Mouse (Mus musculus): ENCODE results near the gene Ghrl. TPM values are rescaled to one million over a fixed set of nuclear protein-coding genes. Genes with fewer than 3 reads are reported as not detected.

Ghrl gene
- 0.72 TPM in 1 of 2 replicates, not detected in the other for polyA plus RNA-seq (2015; fragmentation: Nextera tagmentation; extraction: Ambion mirVana)

- Histone ChIP-seq H3K4me1 (no peaks in the 10 kb centered on the region), H3K27me3 (no peaks in the 10 kb centered on the region), H3K9me3 (no peaks in the 10 kb centered on the region), H3K27ac (no peak within 1 kb of the TSS), H3K9ac (no peak within 1 kb of the TSS), H3K4me3 (no peak within 1 kb of the TSS), H3K36me3 (peaks cover 46% of the 10 kb centered on the region), H3K4me2 (no peak within 1 kb of the TSS)
- 63% methylated on average over 3 of the region's 3 CpGs for WGBS
- ATAC-seq (ENCODE audit: borderline replicate concordance, extremely low read depth, low FRiP score, low TSS enrichment): no peak
Observed at GRCm38 (mm10) chr6:113719878-113720277, at the start of gene Ghrl. Gene Ghrl (minus strand): TSS chr6:113719880.

GRCm38 (mm10) chr6:113768804-113769203, 49.1 kb upstream of the Ghrl start:
- H3K4me3 ChIP-seq: no peak overlapping the region
- H3K9me3 ChIP-seq: no peaks in the 10 kb centered on the region
- WGBS: 30% methylated on average over 11 of the region's 11 CpGs
- H3K27me3 ChIP-seq: no peaks in the 10 kb centered on the region
- no peak overlapping the region for H3K4me2 ChIP-seq
- H3K4me1 ChIP-seq: no peaks in the 10 kb centered on the region
- no peak overlapping the region for H3K27ac ChIP-seq
- no peaks in the 10 kb centered on the region for H3K36me3 ChIP-seq
- H3K9ac ChIP-seq: no peak overlapping the region
- ATAC-seq (ENCODE audit: borderline replicate concordance, extremely low read depth, low FRiP score, low TSS enrichment): no peak

GRCm38 (mm10) chr6:113761644-113762043, 42.0 kb upstream of the Ghrl start:
- no peaks in the 10 kb centered on the region for H3K36me3 ChIP-seq
- H3K27me3 ChIP-seq: no peaks in the 10 kb centered on the region; the same call in 1 of the 2 replicates
- no peak for ATAC-seq (ENCODE audit: borderline replicate concordance, extremely low read depth, low FRiP score, low TSS enrichment)
- H3K27ac ChIP-seq: no peak overlapping the region
- no peak overlapping the region for H3K9ac ChIP-seq
- no peak overlapping the region for H3K4me2 ChIP-seq
- no peaks in the 10 kb centered on the region for H3K4me1 ChIP-seq
- WGBS: 23% methylated on average over 7 of the region's 7 CpGs
- H3K4me3 ChIP-seq: no peak overlapping the region
- H3K9me3 ChIP-seq: no peaks in the 10 kb centered on the region

DNA sequence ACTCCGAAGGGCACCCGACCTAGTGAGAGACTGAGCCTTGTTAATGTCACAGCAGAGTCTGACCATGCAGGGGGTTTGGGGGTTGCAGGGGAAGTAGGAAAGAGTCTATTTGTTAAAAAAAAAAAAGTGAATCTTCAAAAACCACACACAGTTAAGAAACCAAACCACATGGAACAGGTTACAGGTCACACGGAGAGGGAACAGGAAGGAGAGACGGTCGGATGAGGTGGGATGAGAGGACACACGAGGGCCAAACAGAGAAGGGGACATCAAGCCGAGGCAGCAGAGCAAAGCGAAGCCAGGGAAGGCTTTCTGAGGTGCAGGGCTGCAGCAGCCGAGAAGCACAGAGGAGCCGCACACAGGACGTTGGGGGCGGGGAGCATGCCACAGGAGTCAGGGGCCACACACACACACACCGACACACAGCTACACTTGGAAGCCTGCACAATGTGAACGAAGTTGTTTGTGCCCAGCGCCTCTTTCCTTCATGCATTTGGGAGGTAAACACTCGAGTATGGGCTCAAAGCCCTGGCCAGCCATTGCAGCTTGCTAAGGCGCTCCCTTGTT, 29.5 kb upstream of the Ghrl start:
- peaks cover 31% of the 10 kb centered on the region for H3K27me3 ChIP-seq
- ATAC-seq (ENCODE audit: borderline replicate concordance, extremely low read depth, low FRiP score, low TSS enrichment): no peak
- no peak overlapping the region for H3K4me3 ChIP-seq
- no peak overlapping the region for H3K9ac ChIP-seq
- H3K9me3 ChIP-seq: no peaks in the 10 kb centered on the region
- no peaks in the 10 kb centered on the region for H3K36me3 ChIP-seq
- H3K4me1 ChIP-seq: no peaks in the 10 kb centered on the region
- H3K27ac ChIP-seq: no peak overlapping the region
- 54% methylated on average over 17 of the region's 17 CpGs for WGBS
- peak overlapping the region; percentile 9; the same call in 1 of the 2 replicates for H3K4me2 ChIP-seq

DNA sequence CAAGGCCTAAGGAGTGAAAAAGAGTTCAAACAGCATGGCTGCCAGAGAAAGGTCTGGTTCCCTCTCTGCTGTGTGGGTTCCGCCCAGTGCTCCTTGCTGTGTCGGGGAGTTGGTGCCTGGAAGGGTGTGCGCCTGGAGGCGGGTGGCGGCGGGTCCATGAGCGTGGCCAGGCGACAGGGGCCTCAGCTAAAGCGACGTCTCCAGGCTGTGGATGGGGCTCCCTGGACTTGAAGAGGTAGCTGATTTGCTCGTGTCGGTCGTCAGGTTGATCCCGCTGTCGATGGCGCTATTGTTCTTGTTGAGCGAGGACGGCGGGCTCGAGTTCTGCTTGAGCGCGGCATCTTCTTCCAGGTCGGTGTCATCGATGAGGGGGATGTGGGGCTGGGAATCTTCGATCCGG, 28.7 kb upstream of the Ghrl start:
- Histone ChIP-seq H3K27ac (no peak overlapping the region), H3K4me3 (no peak overlapping the region), H3K36me3 (no peaks in the 10 kb centered on the region), H3K27me3 (peaks cover 31% of the 10 kb centered on the region), H3K4me2 (peak overlapping the region; percentile 9), H3K4me1 (no peaks in the 10 kb centered on the region), H3K9me3 (no peaks in the 10 kb centered on the region), H3K9ac (no peak overlapping the region)
- 24% methylated on average over 26 of the region's 26 CpGs for WGBS
- no peak for ATAC-seq (ENCODE audit: borderline replicate concordance, extremely low read depth, low FRiP score, low TSS enrichment)

DNA sequence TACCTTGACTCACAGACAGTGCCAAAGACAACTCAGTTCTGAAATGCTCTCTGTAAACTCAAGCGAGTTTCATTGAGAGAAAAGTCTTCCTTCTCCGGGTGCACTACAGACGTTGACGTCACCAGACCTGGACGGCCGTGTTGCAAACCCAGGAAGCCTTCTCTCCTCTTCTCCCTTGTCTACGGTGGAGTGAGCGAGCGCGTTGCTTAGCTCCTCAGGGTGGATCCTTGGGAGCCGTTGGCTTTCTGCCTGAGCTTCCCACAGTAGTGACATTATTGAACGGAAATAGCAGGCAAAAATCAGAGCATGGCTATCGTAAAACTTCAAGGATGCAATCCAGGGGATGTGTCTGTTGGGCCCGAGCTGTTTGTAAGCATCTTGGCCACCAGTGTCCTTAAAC, 27.6 kb upstream of the Ghrl start:
- H3K4me1 ChIP-seq: no peaks in the 10 kb centered on the region
- WGBS: 78% methylated on average over 14 of the region's 14 CpGs
- no peak overlapping the region for H3K4me2 ChIP-seq
- H3K4me3 ChIP-seq: no peak overlapping the region
- H3K27ac ChIP-seq: no peak overlapping the region
- no peak overlapping the region for H3K9ac ChIP-seq
- no peaks in the 10 kb centered on the region for H3K9me3 ChIP-seq
- H3K27me3 ChIP-seq: peaks cover 31% of the 10 kb centered on the region
- H3K36me3 ChIP-seq: no peaks in the 10 kb centered on the region
- ATAC-seq (ENCODE audit: borderline replicate concordance, extremely low read depth, low FRiP score, low TSS enrichment): no peak

- no peaks in the 10 kb centered on the region for H3K36me3 ChIP-seq
- no peak for ATAC-seq (ENCODE audit: borderline replicate concordance, extremely low read depth, low FRiP score, low TSS enrichment)
Observed at GRCm38 (mm10) chr6:113745117-113745516, 25.4 kb upstream of the Ghrl start.

DNA sequence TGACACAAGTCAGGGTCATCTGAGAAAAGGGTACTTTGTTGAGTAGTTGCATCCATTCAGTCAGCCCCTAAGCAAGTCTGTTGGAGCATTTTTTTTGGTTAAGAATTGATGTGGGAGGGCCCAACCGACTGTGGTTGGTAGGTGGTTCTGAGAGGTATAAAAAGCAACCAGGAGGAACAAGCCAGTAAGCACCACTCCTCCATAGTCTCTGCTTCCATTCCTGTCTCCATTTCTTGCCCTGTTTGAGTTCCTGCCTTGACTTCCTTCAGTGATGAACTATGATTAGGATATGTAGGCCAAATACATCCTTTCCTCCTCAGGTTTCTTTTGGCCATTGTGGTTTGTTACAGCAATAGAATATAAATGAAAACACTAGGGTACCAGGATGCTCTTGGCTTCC, 23.4 kb upstream of the Ghrl start:
- Histone ChIP-seq H3K27ac (no peak overlapping the region), H3K9me3 (no peaks in the 10 kb centered on the region), H3K27me3 (peaks cover 14% of the 10 kb centered on the region)

More at GRCm38 (mm10) chr6:113745117-113745516, 25.4 kb upstream of the Ghrl start:
- H3K9ac ChIP-seq: no peak overlapping the region
- no peak overlapping the region for H3K4me3 ChIP-seq
- H3K4me1 ChIP-seq: peaks cover 3% of the 10 kb centered on the region; the same call in 1 of the 2 replicates
- no peak overlapping the region for H3K4me2 ChIP-seq
- H3K9me3 ChIP-seq: no peaks in the 10 kb centered on the region
- peaks cover 31% of the 10 kb centered on the region for H3K27me3 ChIP-seq
- H3K27ac ChIP-seq: no peak overlapping the region

DNA sequence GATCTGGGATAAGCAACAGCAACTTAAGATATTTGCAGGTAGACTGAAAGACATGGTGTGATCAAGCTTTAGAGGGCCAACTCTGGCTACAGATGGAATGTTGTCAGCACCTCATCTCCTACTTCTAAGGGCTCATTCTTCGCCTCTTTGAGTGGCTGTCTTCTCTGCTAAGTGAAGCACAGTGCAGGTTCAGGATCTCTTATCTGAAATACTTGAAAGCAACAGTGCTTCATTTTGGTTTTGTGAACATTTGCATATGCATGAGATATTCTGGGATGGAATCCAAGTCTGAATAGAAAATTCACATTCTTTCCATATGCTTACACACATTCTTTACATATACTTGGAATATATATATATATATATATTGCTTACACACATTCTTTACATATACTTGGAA, 22.6 kb upstream of the Ghrl start:
- 58% methylated on average over 1 of the region's 1 CpGs for WGBS
- Histone ChIP-seq H3K4me1 (peaks cover 13% of the 10 kb centered on the region), H3K4me2 (no peak overlapping the region), H3K27me3 (peaks cover 8% of the 10 kb centered on the region; the same call in 1 of the 2 replicates), H3K9ac (no peak overlapping the region), H3K27ac (no peak overlapping the region), H3K4me3 (no peak overlapping the region), H3K9me3 (no peaks in the 10 kb centered on the region), H3K36me3 (peaks cover 9% of the 10 kb centered on the region)
- no peak for ATAC-seq (ENCODE audit: borderline replicate concordance, extremely low read depth, low FRiP score, low TSS enrichment)

More for the DNA sequence above, 23.4 kb upstream of the Ghrl start:
- H3K36me3 ChIP-seq: peaks cover 1% of the 10 kb centered on the region; the same call in 1 of the 2 replicates
- H3K4me2 ChIP-seq: no peak overlapping the region
- H3K4me1 ChIP-seq: peaks cover 13% of the 10 kb centered on the region
- no peak for ATAC-seq (ENCODE audit: borderline replicate concordance, extremely low read depth, low FRiP score, low TSS enrichment)
- no peak overlapping the region for H3K4me3 ChIP-seq
- no peak overlapping the region for H3K9ac ChIP-seq
- WGBS: 52% methylated on average over 1 of the region's 1 CpGs

DNA sequence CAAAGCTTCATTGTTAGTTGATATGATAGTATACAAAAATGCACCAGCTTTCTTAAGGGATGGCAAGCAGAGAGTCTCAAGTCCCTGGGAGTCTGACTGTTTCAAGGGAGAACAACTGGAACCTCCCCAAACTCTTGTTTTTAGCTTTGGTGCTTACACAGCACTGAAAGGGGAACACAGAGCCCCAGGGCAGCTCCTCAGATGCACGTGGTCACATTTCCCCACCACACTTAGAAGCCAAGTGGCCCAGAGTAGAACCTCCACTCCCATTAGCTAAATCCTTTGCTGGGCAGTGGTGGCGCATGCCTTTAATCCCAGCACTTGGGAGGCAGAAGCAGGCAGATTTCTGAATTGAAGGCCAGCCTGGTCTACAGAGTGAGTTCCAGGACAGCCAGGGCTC, 21.7 kb upstream of the Ghrl start:
- 64% methylated on average over 2 of the region's 2 CpGs for WGBS
- Histone ChIP-seq H3K27me3 (0 out of 2 replicates have a peak, but pooled peaks cover 2% of the 10 kb centered on the region), H3K36me3 (peaks cover 15% of the 10 kb centered on the region), H3K9ac (no peak overlapping the region), H3K9me3 (no peaks in the 10 kb centered on the region), H3K4me3 (no peak overlapping the region), H3K4me2 (no peak overlapping the region), H3K4me1 (peaks cover 13% of the 10 kb centered on the region), H3K27ac (no peak overlapping the region)
- no peak for ATAC-seq (ENCODE audit: borderline replicate concordance, extremely low read depth, low FRiP score, low TSS enrichment)

- 7% methylated on average over 41 of the region's 41 CpGs for WGBS
- ATAC-seq (ENCODE audit: borderline replicate concordance, extremely low read depth, low FRiP score, low TSS enrichment): peak; percentile 77
- H3K4me1 ChIP-seq: peaks cover 13% of the 10 kb centered on the region
- H3K9ac ChIP-seq: peak within 1 kb of the TSS; percentile 76
- peak within 1 kb of the TSS; percentile 70 for H3K4me2 ChIP-seq
- no peaks in the 10 kb centered on the region for H3K9me3 ChIP-seq
- H3K27me3 ChIP-seq: no peaks in the 10 kb centered on the region
- H3K27ac ChIP-seq: peak within 1 kb of the TSS; percentile 46; the same call in 1 of the 2 replicates
- peaks cover 24% of the 10 kb centered on the region for H3K36me3 ChIP-seq
- peak within 1 kb of the TSS; percentile 89 for H3K4me3 ChIP-seq
Observed at GRCm38 (mm10) chr6:113740236-113741217, 20.8 kb upstream of the Ghrl start, which contains the start of gene Sec13. Gene Sec13 (minus strand): TSS chr6:113740743.

Measured in lung, embryonic 15.5 days (tissue).